Mouse (Mus musculus): ENCODE data around the gene Cacng2.

The Cacng2 gene

GRCm38 (mm10) chr15:78119704-78120103, at the start of gene Cacng2:
Gene Cacng2, minus strand, starts transcription at chr15:78120028.
- DNase-seq = peak; percentile 98 to 99

- no peak for DNase-seq
Observed at GRCm38 (mm10) chr15:78169566-78169965, 49.7 kb upstream of the Cacng2 start.

DNA sequence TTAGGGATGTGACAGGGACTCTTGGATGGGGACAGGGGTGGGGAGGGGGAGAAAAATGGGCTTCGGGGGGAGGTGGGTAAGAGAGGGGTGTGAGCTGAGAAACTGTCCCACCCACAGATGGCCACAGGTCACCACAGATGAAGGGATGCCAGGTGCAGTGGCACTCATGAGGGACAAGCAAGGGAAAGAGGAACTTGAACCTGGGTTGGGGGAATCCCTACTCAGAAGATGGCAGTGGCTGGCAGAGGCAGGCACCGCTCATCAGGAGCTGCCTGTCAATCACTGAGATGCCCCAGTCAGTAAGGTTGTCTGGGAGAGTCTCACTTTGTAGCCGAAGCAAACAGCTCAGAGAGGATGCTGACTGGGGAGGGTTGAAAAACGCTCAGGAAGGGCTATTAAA, 45.5 kb upstream of the Cacng2 start:
- no peak for DNase-seq

DNA sequence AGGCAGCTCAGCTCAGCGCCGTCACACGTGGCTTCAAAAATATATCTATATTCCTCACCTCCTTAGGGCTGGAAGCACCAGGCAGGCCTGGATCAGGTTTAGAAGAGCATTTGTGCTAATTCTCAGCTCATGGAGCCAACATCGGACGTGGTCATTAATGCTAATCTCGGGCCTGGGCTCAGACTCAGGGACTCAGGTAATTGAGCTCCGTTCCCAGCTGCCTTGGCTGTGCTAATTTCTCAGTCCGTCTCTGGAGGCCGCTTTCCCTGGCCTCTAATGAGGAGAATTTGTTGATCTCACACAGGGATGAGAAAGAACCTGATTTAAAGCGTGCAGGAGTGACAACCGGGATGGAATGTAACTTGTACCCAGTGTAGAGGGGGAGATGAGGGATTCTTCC, 44.6 kb upstream of the Cacng2 start:
- no peak for DNase-seq

GRCm38 (mm10) chr15:78161946-78162345, 42.1 kb upstream of the Cacng2 start:
- no peak for DNase-seq

GRCm38 (mm10) chr15:78158335-78158734, 38.5 kb upstream of the Cacng2 start:
- no peak for DNase-seq

- DNase-seq = no peak
Observed at GRCm38 (mm10) chr15:78157824-78158223, 38.0 kb upstream of the Cacng2 start.

DNA sequence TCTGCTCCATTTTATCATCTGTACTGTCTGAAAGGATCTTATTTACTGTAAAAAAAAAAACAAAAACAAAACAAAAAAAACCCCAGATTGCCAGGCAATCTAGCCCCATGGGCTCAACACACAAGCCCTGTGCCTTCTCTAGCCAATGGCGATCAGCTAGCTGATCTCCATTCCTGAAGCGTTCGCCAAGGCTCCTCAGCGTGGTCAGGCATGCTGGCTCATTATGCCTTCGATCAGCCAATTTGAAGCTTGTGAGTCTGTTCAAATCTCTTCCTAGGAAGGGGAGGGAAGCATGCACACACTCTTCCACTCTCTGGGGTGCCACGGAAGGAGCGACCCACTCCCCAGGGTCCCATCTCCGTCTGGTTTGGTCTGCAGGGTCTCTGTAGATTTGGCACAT, 37.5 kb upstream of the Cacng2 start:
- DNase-seq = no peak

GRCm38 (mm10) chr15:78155421-78155820, 35.6 kb upstream of the Cacng2 start:
- DNase-seq = no peak

GRCm38 (mm10) chr15:78153045-78153775, 33.4 kb upstream of the Cacng2 start:
- DNase-seq = peak; percentile 50 to 77

- DNase-seq = no peak
Observed at GRCm38 (mm10) chr15:78148565-78148964, 28.7 kb upstream of the Cacng2 start.

GRCm38 (mm10) chr15:78140226-78140625, 20.4 kb upstream of the Cacng2 start:
- no peak for DNase-seq

DNA sequence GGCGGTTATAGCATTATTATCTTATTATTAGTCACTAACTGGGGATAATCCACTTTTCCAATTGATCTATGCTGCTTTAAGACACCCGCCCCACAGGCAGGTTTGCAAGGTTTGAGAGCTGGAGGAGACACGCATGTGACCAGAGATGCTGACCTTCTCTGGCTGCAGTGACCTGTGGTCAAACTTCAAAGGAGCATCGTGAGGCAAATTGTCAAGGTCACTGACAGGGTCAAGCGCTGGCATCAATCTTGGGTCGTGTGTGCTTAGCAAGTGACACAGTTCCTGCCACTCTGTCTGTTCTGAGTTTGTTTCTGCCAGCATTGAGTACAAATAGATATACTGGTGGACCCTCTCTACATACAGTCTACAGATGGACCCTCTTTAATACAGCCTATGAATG, 14.8 kb upstream of the Cacng2 start:
- no peak for DNase-seq

DNA sequence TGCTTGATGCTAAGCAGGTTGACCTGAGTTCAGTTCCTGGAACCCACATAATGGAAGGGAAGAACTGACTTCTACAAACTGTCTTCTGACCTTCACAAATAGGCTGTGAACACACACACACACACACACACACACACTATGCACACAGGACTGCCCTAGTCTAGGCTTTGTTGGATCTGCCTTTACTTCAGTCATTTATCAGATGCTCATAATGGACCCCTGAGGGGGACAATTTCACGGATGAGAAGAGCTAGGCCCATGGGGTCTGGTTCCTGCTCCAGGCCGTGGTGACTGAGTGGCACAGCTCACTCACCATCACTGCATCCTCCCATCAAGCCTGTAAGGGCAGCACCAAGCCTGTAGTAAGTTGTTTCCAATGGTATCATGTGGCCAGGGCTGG, 13.6 kb upstream of the Cacng2 start:
- no peak for DNase-seq

GRCm38 (mm10) chr15:78119248-78119647, 580 bp downstream of the Cacng2 start:
- DNase-seq = no peak

DNA sequence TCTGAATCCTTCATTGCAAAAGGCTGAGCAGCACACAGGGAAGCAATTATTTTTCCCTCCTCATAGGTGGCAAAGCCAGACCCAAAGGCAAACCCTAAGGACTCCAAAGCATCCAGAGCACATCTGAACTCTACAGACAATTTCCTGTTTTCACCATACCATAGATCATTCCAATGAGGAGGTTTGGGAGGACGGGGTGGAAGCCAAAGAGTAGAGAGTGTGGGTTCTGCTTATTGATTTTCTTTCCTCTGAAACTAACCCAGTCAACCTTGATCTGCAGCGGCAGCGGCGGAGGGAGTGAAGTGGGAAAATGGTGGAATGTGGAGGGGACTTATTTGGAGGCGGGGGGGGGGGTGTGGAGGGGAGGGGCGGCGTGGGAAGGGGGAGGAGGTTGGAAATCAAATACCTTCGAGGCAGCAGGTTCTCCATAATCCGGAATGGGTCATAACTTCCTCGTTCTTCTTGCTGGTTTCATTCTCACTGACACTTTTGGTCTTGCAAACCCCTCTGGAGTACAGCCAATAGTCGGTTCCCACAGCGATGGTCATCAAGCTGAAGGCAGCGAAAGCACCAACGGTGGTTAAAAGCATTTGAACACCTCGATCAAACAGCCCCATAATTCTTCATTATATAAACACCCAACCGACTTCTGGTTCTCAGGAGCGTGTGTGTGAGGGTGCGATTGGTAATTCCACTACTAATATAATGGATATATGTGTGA, 1.4 kb downstream of the Cacng2 start:
- no peak for DNase-seq

- DNase-seq = no peak
Observed at GRCm38 (mm10) chr15:78117731-78118130, 2.1 kb downstream of the Cacng2 start.

DNA sequence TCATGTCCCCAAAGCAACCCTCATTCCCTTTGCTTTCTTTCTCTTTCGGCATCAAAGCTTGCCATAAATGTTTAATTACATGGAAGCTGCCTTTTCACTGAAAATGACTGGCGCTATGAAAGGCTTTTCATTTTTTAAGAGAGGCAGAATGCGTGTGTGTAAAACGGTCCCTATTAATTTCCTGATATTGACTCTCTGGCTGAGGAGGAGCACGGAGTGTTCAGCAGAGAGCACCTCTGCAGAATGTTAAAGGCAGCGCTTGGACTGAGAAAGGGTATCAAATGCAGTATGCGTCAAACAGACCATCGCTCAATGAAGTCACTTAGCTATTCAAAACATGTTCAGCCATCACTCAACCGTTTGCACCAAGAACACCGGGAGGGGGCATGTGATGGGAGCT, 2.9 kb downstream of the Cacng2 start:
- no peak for DNase-seq

GRCm38 (mm10) chr15:78116244-78116643, 3.6 kb downstream of the Cacng2 start:
- DNase-seq = no peak

- no peak for DNase-seq
Observed at GRCm38 (mm10) chr15:78099516-78099915, 20.3 kb downstream of the Cacng2 start.

GRCm38 (mm10) chr15:78096004-78096403, 23.8 kb downstream of the Cacng2 start:
- DNase-seq = no peak

- no peak for DNase-seq
Observed at GRCm38 (mm10) chr15:78093597-78093996, 26.2 kb downstream of the Cacng2 start.

DNA sequence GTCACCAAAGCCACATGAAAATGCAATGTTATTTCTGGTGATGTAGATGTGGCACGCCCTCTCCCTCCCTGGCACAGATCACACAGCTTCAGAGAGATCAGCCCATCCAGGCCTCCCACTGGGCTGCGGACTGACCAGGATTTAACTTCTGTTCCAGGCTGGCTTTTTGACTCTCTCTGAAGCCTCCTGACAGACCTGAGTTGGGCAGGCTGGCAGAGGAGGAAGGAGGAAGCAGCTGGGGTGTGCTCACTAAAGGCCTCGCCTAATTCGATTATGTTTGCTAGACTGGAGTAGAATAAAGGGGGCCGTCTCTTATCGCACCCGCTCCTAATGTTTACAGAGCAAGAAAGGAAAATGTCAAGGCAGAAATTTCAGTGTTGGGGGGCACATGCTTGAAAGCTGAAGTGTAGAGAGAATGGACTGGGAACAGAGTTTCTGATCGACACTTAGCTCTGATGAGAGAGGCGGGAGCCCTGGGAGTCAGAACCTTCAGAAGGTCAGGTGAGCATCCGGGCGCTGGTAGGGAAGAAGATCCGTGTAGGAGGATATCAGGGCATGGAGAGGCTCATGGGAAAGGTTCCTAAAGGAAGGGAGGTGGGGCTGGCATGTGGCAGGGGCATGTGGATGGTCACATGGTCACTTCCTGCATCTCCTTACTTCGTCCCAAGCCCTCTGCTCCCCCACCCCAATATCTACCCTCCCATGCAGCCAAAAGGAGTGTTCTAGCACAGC, 36.8 kb downstream of the Cacng2 start:
- DNase-seq = no peak

GRCm38 (mm10) chr15:78082149-78082548, 37.7 kb downstream of the Cacng2 start:
- DNase-seq = no peak

Measured in kidney, postnatal 25 days (tissue).